Mouse (Mus musculus): ENCODE results near the gene Hbp1. TPM values are rescaled to one million over a fixed set of nuclear protein-coding genes. Genes with fewer than 3 reads are reported as not detected.

The Hbp1 gene
- polyA plus RNA-seq, 1 experiment from 2014 or later = 75.2 TPM

DNA sequence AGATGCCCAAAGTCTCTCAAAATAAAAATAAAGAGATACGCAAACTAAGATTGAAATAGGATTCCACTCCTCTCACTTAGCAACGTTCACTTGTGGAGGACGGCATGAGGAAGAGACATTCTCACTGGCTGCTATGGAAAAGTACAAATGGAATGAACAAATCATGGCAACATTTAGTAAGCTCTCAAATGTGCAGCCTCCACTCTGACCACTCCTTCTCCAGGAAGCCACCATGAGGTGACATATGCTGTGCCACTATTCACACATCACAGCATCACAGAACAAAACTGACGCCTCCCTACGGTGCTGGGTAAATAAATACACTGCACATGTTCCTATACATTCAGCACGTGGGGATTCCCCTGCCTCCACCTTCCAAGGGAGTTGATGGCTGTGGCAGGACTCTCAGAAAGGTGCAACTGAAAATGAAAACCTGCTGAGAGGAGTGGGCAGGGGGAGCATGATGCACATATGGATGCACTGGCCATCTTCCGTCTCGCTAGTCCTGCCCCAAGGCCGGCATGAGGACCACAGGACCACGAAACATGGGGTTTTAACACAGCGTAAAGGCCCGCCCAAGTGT, 27.4 kb upstream of the Hbp1 start:
- no peaks in the 10 kb centered on the region for H3K36me3 ChIP-seq (ENCODE audit: control insufficient read depth, insufficient read depth, low read length)
- WGBS = 73% methylated on average over 12 of the region's 12 CpGs
- ATAC-seq (ENCODE audit: low FRiP score, low TSS enrichment) = no peak
- no peaks in the 10 kb centered on the region for H3K27me3 ChIP-seq (ENCODE audit: control insufficient read depth, insufficient read depth, low read length)
- no peak overlapping the region for H3K27ac ChIP-seq (replicated peaks)
- H3K4me3 ChIP-seq (ENCODE audit: low read depth, low read length) = no peak overlapping the region
- TF ChIP-seq EP300 (optimal IDR thresholded peaks at IDR 0.05) (no peak), CTCF (IDR thresholded peaks at IDR 0.05; ENCODE audit: low read depth) (no peak)
- no peak overlapping the region for H3K9ac ChIP-seq (ENCODE audit: low read length)
- no peaks in the 10 kb centered on the region for H3K4me1 ChIP-seq (replicated peaks; ENCODE audit: control insufficient read depth, insufficient read depth)
- H3K4me2 ChIP-seq (replicated peaks; ENCODE audit: low read depth) = no peak overlapping the region
- no peak for DNase-seq (ENCODE audit: low spot score)
- H3K9me3 ChIP-seq (ENCODE audit: control insufficient read depth, low read length) = no peaks in the 10 kb centered on the region

DNA sequence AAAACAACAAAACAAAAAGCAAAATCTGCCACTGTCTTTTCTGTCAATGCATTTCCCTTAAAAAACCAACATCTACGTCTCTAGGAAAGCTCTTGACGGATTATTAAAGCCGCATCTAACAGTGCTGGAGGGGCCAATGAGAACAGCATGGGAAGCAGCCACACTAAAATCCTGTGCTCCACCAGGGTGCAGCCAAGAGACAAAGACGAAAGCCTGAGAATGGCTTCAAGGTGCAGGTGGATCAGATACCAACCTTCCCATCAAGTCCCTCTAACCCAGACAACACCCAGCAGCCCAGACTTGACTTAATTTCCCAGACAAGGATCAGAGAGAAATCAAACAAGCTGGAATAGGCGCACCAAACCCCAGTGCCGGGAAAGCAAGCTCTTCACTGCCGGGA, 26.2 kb upstream of the Hbp1 start:
- Histone ChIP-seq H3K36me3 (ENCODE audit: control insufficient read depth, insufficient read depth, low read length) (no peaks in the 10 kb centered on the region), H3K27ac (replicated peaks) (no peak overlapping the region), H3K4me3 (ENCODE audit: low read depth, low read length) (no peak overlapping the region), H3K4me2 (replicated peaks; ENCODE audit: low read depth) (no peak overlapping the region), H3K27me3 (ENCODE audit: control insufficient read depth, insufficient read depth, low read length) (no peaks in the 10 kb centered on the region), H3K4me1 (replicated peaks; ENCODE audit: control insufficient read depth, insufficient read depth) (no peaks in the 10 kb centered on the region), H3K9ac (ENCODE audit: low read length) (no peak overlapping the region), H3K9me3 (ENCODE audit: control insufficient read depth, low read length) (no peaks in the 10 kb centered on the region)
- ATAC-seq (ENCODE audit: low FRiP score, low TSS enrichment) (no peak), DNase-seq (ENCODE audit: low spot score) (peak; percentile 54)
- no peak for TF ChIP-seq EP300 (optimal IDR thresholded peaks at IDR 0.05)
- peak; percentile 74 for TF ChIP-seq CTCF (IDR thresholded peaks at IDR 0.05; ENCODE audit: low read depth)
- 47% methylated on average over 7 of the region's 7 CpGs for WGBS

DNA sequence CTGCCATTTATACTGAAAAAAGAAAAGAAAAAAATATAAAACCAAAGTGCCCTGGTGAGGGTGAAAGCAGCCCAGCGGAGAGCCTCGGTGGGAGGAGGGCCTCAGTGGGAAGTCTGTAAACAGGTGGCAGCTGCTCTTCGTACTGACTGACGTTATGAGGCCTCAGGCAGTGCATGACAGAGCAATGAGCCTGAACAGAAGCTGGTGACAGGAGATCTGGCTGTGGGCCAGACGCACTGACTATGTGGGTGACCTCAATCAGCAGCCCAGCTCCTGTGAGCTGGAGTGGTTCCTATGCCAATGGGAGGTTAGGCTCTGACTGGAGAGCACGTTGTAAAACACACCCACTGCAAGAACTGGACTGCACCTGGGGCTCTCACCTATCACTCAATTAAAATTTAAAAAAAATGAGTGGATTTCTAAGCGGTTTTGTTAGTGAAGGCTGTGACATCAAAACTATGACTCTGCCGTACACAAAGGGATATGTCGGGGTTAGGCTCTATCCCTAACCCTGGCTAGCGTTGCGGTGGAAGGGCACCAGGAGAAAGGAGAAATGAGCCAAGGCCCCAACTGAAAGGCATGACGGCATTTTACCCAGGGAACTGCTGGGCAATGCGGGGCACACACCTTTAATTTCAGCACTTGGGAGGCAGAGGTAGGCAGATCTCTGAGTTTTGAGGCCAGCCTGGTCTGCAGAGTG, 23.3 kb upstream of the Hbp1 start:
- Histone ChIP-seq H3K36me3 (ENCODE audit: control insufficient read depth, insufficient read depth, low read length) (no peaks in the 10 kb centered on the region; the same call in 1 of the 2 replicates), H3K4me2 (replicated peaks; ENCODE audit: low read depth) (no peak overlapping the region), H3K27me3 (ENCODE audit: control insufficient read depth, insufficient read depth, low read length) (no peaks in the 10 kb centered on the region), H3K4me3 (ENCODE audit: low read depth, low read length) (no peak overlapping the region), H3K4me1 (replicated peaks; ENCODE audit: control insufficient read depth, insufficient read depth) (no peaks in the 10 kb centered on the region), H3K9ac (ENCODE audit: low read length) (no peak overlapping the region), H3K9me3 (ENCODE audit: control insufficient read depth, low read length) (no peaks in the 10 kb centered on the region), H3K27ac (replicated peaks) (no peak overlapping the region)
- TF ChIP-seq EP300 (optimal IDR thresholded peaks at IDR 0.05) (no peak), CTCF (IDR thresholded peaks at IDR 0.05; ENCODE audit: low read depth) (no peak)
- WGBS = 60% methylated on average over 13 of the region's 13 CpGs
- DNase-seq (ENCODE audit: low spot score) (peak; percentile 65), ATAC-seq (ENCODE audit: low FRiP score, low TSS enrichment) (peak; percentile 90)

DNA sequence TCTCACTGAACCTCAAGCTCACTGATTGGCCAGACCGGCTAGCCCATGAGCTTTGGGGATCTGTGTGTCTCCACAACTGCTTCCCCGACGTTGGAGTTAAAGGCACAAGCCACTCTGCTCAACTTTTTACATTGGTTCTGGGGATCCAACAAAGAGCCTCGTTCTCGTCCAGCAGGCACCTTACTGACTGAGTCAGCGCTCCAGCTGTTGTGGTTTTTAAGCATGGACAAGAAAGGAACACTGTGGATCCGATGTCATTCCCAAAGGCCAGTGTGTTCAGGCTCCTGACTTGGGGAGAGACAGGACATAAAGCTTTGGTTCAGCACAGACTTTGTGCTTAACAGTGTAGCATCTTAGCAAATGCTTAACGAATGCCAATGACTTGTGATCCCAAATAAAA, 21.2 kb upstream of the Hbp1 start:
- Histone ChIP-seq H3K9me3 (ENCODE audit: control insufficient read depth, low read length) (no peaks in the 10 kb centered on the region), H3K27me3 (ENCODE audit: control insufficient read depth, insufficient read depth, low read length) (no peaks in the 10 kb centered on the region), H3K36me3 (ENCODE audit: control insufficient read depth, insufficient read depth, low read length) (no peaks in the 10 kb centered on the region; the same call in 1 of the 2 replicates), H3K4me2 (replicated peaks; ENCODE audit: low read depth) (no peak overlapping the region), H3K4me1 (replicated peaks; ENCODE audit: control insufficient read depth, insufficient read depth) (no peaks in the 10 kb centered on the region), H3K27ac (replicated peaks) (no peak overlapping the region), H3K9ac (ENCODE audit: low read length) (no peak overlapping the region), H3K4me3 (ENCODE audit: low read depth, low read length) (no peak overlapping the region)
- no peak for TF ChIP-seq CTCF (IDR thresholded peaks at IDR 0.05; ENCODE audit: low read depth)
- ATAC-seq (ENCODE audit: low FRiP score, low TSS enrichment) = no peak
- DNase-seq (ENCODE audit: low spot score) = no peak
- WGBS = 91% methylated on average over 8 of the region's 8 CpGs

DNA sequence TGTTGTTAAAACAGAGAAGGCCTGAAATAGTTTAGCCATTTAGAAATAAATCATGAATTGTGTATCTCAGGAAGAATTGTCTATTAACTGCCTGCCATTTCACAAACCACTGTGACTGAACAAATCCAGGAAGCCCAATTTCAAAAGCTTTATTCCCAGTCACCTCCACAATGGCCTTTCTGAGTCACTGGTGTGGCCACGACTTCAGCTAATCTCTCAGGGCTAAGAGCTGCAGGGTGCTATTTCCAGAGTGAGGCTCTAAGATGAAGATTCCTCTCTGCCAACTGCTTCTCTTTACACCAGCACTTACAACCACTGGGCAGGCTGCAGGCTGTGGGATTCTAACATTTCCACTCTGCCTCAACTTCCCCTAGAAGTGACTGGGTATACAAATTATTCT, 18.8 kb upstream of the Hbp1 start:
- Histone ChIP-seq H3K4me1 (replicated peaks; ENCODE audit: control insufficient read depth, insufficient read depth) (no peaks in the 10 kb centered on the region), H3K4me2 (replicated peaks; ENCODE audit: low read depth) (no peak overlapping the region), H3K36me3 (ENCODE audit: control insufficient read depth, insufficient read depth, low read length) (no peaks in the 10 kb centered on the region; the same call in 1 of the 2 replicates), H3K9ac (ENCODE audit: low read length) (no peak overlapping the region), H3K4me3 (ENCODE audit: low read depth, low read length) (no peak overlapping the region), H3K27ac (replicated peaks) (no peak overlapping the region), H3K27me3 (ENCODE audit: control insufficient read depth, insufficient read depth, low read length) (no peaks in the 10 kb centered on the region), H3K9me3 (ENCODE audit: control insufficient read depth, low read length) (no peaks in the 10 kb centered on the region)
- DNase-seq (ENCODE audit: low spot score) = no peak
- TF ChIP-seq EP300 (optimal IDR thresholded peaks at IDR 0.05) (no peak), CTCF (IDR thresholded peaks at IDR 0.05; ENCODE audit: low read depth) (no peak)
- WGBS = 18% methylated on average over 1 of the region's 1 CpGs
- no peak for ATAC-seq (ENCODE audit: low FRiP score, low TSS enrichment)

GRCm38 (mm10) chr12:31967536-31967935, 17.2 kb upstream of the Hbp1 start:
- ATAC-seq (ENCODE audit: low FRiP score, low TSS enrichment) (no peak), DNase-seq (ENCODE audit: low spot score) (peak; percentile 40)
- no peaks in the 10 kb centered on the region for H3K9me3 ChIP-seq (ENCODE audit: control insufficient read depth, low read length)
- H3K36me3 ChIP-seq (ENCODE audit: control insufficient read depth, insufficient read depth, low read length) = no peaks in the 10 kb centered on the region; the same call in 1 of the 2 replicates
- TF ChIP-seq EP300 (optimal IDR thresholded peaks at IDR 0.05) = no peak
- TF ChIP-seq CTCF (IDR thresholded peaks at IDR 0.05; ENCODE audit: low read depth) = peak; percentile 99
- no peaks in the 10 kb centered on the region for H3K4me1 ChIP-seq (replicated peaks; ENCODE audit: control insufficient read depth, insufficient read depth)
- H3K27ac ChIP-seq (replicated peaks) = no peak overlapping the region
- H3K4me3 ChIP-seq (ENCODE audit: low read depth, low read length) = no peak overlapping the region
- 3% methylated on average over 2 of the region's 2 CpGs for WGBS
- H3K4me2 ChIP-seq (replicated peaks; ENCODE audit: low read depth) = no peak overlapping the region
- H3K9ac ChIP-seq (ENCODE audit: low read length) = no peak overlapping the region
- H3K27me3 ChIP-seq (ENCODE audit: control insufficient read depth, insufficient read depth, low read length) = no peaks in the 10 kb centered on the region

All from stomach, postnatal 0 days (tissue).